Mouse (Mus musculus): ENCODE measurements around the gene G6pc3. TPM values are rescaled to one million over a fixed set of nuclear protein-coding genes. Genes with fewer than 3 reads are reported as not detected.

Gene G6pc3
- total RNA-seq, 2 experiments from 2014 or later = 50.3 to 53.0 TPM

DNA sequence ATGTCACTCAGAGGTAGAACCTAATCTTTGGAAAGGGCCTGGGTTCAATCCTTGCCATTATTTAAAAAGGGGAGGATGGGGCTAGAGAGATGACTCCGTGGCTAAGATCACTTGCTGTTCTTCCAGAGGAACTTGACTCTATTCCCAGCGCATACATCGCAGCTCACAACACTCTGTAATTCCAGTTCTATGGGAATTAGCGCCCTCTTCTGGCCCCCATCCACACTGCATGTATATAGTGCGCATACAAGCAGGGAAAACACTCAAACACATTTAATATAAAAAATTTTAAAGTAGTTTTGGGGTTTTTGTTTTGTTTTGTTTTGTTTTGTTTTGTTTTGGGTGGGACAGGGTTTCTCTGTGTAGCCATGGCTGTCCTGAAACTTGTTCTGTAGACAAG is 52.5 kb downstream of the G6pc3 start:
- intact Hi-C loops (cut with DNase I) = no loop called here
- DNase-seq = no peak
- TF ChIP-seq CTCF (IDR thresholded peaks at IDR 0.05) = peak; percentile 19; the same call in 1 of the 2 replicates
- no peak overlapping the region for H3K27ac ChIP-seq
- H3K4me3 ChIP-seq = no peak overlapping the region

Small RNAs within 50 kb of the gene (microRNA-seq; reads per million reads assigned to microRNA genes)
- gene Mir8101 = not detected

Other genes starting within 250 kb of the G6pc3 start
- not detected for gene Sost, start 222.6 kb upstream of the G6pc3 start, total RNA-seq (2021)
- not detected for gene Cfap97d1, start 205.3 kb upstream of the G6pc3 start, total RNA-seq (2021)
- gene Dusp3, start 202.6 kb upstream of the G6pc3 start, total RNA-seq (2021) = 100 to 1,000 TPM; 123 to 129 TPM
- 10 to 100 TPM; 19.4 to 34.7 TPM for gene Mpp3, start 161.2 kb upstream of the G6pc3 start, total RNA-seq (2021)
- gene Cd300lg, start 148.1 kb upstream of the G6pc3 start, total RNA-seq (2021) = 10 to 100 TPM; 17.6 to 18.9 TPM
- 1 to 10 TPM; 1.2 TPM for gene Mpp2, start 101.1 kb upstream of the G6pc3 start, total RNA-seq (2021)
- not detected for gene Ppy, start 88.3 kb upstream of the G6pc3 start, total RNA-seq (2021)
- gene Pyy, start 81.8 kb upstream of the G6pc3 start, total RNA-seq (2021) = not detected
- gene Nags, start 44.1 kb upstream of the G6pc3 start, total RNA-seq (2021) = not detected
- 10 to 100 TPM in 1 of 2 experiments, 1 to 10 TPM in 1; 9.8 to 10.2 TPM for gene Tmem101, start 33.2 kb upstream of the G6pc3 start, total RNA-seq (2021)
- 100 to 1,000 TPM in 1 of 2 experiments, 10 to 100 TPM in 1; 95.3 to 106 TPM for gene Lsm12, start 4.3 kb upstream of the G6pc3 start, total RNA-seq (2021)
- gene Hdac5, start 40.5 kb downstream of the G6pc3 start, total RNA-seq (2021) = 10 to 100 TPM; 78.3 to 78.7 TPM
- not detected for gene BC030867, start 59.3 kb downstream of the G6pc3 start, total RNA-seq (2021)
- 10 to 100 TPM; 78.2 to 80.4 TPM for gene Asb16, start 79.1 kb downstream of the G6pc3 start, total RNA-seq (2021)
- 10 to 100 TPM; 13.9 to 15.7 TPM for gene Tmub2, start 95.3 kb downstream of the G6pc3 start, total RNA-seq (2021)
- gene Atxn7l3, start 107.0 kb downstream of the G6pc3 start, total RNA-seq (2021) = 10 to 100 TPM; 12.0 to 12.6 TPM
- 10 to 100 TPM; 37.8 to 40.4 TPM for gene Ubtf, start 130.1 kb downstream of the G6pc3 start, total RNA-seq (2021)
- gene Slc4a1, start 176.6 kb downstream of the G6pc3 start, total RNA-seq (2021) = under 1 TPM in 1 of 2 experiments, not detected in 1; 0.06 TPM
- not detected for gene Rundc3a, start 203.8 kb downstream of the G6pc3 start, total RNA-seq (2021)
- gene Slc25a39, start 218.3 kb downstream of the G6pc3 start, total RNA-seq (2021) = 10 to 100 TPM; 51.4 to 76.4 TPM
- 10 to 100 TPM; 12.6 to 32.3 TPM for gene Grn, start 240.7 kb downstream of the G6pc3 start, total RNA-seq (2021)

Data from gastrocnemius, adult 2 months (tissue).